Mouse (Mus musculus): ENCODE results near the gene Ccdc113.

DNA sequence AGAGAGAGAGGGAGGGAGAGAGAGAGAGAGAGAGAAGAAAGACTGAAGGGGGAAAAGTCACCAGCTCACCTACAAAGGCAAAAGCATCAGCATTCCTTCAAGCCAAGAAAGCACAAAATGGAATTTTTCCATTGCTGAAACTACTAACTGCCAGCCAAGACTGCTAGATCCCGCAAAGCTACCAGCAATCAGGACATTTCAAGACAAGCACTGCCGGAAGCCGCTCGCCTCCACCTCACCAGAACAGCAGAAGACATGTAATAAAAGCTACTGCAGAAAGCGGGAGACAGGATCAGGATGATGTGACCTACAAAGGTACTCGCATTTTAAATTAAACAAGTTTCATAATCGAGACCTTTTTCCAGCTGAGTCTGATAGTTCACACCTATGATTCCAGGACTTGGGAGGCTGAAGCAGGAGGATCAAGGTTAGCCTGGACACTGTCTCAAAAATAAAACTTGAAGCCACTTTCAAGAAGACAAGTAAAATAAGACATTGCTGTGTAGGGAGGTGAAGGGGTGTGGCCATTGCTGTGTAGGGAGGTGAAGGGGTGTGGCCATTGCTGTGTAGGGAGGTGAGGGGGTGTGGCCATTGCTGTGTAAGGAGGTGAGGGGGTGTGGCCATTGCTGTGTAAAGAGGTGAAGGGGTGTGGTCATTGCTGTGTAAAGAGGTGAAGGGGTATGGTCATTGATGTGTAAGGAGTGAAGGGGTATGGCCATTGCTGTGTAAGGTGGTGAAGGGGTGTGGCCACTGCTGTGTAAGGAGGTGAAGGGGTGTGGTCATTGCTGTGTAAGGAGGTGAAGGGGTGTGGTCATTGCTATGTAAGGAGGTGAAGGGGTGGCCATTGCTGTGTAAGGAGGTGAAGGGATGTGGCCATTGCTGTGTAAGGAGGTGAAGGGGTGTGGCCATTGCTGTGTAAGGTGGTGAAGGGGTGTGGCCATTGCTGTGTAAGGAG, 59.8 kb downstream of the Ccdc113 start:
- TF ChIP-seq CTCF (IDR thresholded peaks at IDR 0.05; ENCODE audit: extremely low read depth, insufficient read depth, insufficient read length, insufficient replicate concordance) (no peak), POLR2A (IDR thresholded peaks at IDR 0.05; ENCODE audit: low read depth, low read length) (no peak)
